Mouse (Mus musculus) right cerebral cortex, adult 2 months (tissue): ENCODE results near the gene Sh3bp5.

Experiments
- DNase-seq, 2 experiments: peaks; one replicate each; pipeline ENCODE4 v3.0.0; 2021 to 2022; ENCODE audit warnings: low spot score in 2 of 2

Gene Sh3bp5

DNA sequence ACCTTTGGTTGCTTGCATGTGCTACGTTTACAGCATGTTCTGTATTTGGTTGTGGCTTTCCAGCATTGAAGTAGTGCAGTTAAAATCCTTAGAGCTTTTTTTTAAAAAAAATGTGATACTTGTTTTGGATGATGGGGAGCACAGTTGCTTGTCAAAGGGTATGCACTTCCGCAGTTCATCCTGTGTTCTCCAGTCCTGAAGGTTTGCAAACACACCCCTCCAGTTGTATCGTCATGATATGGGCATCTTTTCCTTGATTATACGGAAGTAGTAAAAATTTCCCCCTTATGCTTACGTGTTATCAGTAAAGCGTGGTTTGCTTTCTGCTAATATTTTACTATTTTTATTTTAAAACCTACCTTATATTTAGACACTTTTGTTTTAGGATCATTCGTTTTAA lies 98.5 kb downstream of the Sh3bp5 start:
- DNase-seq = no peak

DNA sequence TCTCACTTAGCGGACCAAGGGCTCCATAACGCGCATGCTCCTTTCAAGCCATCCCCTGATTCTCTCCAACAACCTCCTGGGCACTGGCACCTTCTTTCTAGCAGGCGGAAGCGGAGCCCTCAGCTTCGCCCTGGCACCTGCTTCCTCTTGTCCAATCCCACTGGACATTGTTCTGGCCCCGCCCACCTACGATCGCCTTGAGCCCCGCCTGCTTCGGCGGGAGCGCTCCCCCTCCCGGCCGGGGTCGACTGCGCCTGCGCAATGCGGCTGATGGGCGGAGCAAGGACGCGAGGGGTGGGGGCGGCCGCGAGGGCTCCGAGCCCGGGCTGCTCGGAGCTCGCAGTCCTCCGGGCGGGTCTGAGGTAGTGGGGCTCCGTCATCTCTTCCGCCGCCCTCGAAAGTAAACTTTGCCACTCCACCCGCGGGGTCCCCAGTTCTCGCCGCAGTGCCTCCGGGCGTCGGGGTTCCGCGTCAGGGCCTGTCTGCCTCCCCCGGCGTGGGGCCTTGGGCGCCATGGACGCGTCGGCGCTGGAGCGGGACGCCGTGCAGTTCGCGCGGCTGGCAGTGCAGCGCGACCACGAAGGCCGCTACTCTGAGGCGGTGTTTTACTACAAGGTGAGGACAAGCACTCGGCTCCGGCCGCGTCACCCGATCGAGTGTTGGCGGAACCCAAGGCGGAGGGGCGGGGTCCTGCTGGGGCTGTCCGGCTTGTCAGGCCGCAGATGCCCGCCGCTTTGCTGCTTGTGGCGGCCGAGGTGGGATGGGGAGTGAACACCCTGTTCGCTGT lies 99.3 kb downstream of the Sh3bp5 start, which contains the start of gene Capn7:
Gene Capn7 (plus strand): TSS at position 270 of the 787 bp plus-strand sequence.
- peak; percentile 95 to 97 for DNase-seq

DNA sequence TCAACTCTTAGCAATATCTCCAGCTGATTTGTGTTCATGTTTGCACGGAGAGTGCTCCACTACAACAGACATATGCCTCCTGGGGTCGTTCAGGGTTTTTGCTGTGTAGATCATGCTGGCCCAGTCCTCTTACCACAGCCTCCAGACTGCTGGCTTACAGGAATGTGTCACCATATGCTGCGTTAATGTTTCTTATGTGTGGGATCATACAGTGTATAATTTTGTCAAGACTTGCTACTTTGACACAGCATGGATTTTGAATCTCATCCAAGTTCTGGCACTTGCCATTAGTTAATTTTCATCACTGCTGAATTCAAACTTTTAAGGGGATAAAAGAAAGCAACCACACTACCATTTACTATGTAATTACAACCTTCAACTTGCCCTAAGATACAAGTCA lies 100.1 kb downstream of the Sh3bp5 start:
- DNase-seq = no peak

DNA sequence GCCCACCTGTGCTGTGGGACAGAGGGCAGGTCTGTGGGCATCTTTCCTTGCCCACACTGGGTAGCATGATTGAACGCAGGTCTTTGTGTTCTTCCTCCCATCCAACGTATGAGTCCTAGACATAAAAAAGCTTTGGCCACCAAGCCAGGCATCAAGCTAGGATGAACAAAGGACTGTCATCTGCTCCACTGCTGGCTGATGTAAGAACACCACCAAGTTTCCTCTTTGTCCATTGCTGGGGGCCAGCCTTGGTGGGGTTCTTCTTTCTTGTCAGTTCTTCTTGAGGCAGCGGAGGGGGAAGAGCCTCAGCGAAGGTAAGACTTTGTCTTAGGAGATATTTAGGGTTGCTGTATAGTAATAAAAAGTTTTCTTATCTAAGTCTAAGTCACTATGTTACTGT lies 104.9 kb downstream of the Sh3bp5 start:
- DNase-seq = no peak

DNA sequence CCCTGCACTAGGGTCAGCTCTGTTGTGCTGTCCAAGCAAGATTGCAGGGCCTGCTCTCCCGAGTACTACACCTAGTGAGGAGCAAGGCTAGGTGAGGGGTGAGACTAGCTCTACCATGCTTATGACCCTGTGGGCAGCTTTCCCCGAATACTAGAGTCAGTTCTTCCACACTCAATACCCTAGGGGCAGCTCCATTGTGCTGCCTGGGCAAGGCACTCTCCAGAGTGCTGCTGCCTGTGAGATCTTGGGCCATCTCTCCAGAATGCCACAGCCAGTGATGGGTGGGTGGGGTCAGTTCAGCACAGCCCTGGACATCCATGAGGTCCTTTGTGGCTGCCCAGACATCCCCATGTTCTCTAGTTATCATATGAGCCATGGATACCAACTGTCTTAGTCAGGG lies 106.1 kb downstream of the Sh3bp5 start:
- DNase-seq = no peak

DNA sequence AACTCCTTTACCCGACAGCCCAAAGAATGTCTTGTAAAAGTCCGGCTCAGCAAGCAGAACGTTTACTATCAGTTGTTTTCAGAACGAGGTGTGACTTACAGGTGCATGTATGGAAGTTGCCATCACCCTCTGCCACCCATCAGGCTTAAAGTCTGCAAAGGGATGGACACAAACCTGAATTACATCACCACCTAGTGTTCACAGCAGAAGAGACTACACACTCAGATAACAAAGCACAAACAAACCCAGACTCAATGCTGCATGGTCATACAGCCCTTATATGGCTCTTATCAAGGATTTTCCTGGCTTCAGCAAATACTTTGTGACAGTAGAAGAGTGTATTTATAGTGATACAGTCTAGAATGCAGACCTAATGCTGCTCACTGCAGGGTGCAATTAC lies 108.2 kb downstream of the Sh3bp5 start:
- DNase-seq = no peak

DNA sequence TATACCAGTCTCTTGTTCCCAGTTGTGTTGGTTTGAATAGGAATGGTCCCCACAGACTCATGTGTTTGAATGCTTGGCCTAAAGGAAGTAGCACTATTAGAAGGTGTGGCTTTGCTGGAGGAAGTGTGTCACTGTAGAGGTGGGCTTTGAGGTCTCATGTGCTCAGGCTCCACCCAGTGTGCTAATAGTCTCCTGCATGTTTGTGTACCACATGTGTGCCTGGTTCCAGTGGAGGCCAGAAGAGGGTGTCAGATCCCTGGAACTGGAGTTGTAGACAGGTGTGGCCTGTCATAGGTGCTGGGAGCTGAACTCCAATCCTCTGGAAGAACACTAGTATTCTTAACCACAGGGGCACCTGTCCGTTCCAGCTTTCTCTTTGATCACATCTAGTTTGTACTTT lies 108.7 kb downstream of the Sh3bp5 start:
- no peak for DNase-seq

DNA sequence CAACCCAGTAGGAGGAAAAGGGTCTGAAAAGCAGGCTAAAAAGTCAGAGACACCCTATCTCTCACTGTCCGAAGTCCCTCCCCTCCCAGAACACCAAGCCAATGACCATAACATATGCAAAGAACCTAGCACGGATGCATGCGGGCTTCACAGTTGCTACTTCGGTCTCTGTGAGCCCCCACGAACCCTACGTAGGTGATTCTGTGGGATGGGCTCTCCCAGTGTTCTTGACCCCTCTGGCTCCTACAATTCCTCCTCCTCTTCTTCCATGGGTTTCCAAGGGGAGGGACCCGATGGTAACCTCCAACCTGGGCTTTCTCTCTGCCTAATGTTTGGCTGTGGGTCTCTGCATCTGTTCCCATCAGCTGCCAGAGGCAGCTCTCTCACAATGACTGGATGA lies 109.1 kb downstream of the Sh3bp5 start:
- DNase-seq = no peak

DNA sequence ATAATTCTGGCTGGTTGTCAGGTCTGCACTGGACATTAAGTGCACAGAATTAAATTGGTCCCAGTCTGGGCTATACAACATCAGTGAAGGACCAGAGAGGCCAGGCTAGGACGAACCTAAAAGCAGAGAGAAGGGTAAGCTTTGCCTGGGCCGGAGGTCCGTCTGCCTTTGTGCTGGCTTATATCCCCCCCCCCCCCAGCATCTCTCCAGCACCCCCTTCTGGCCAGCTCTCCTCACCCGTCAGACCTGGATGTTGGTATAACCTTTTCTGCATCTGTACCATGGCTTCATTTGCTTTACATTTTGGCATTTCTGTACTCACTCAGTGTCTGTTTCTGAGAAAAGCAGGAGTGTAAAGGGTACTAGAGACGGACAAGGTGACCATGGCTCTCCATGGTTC lies 110.3 kb downstream of the Sh3bp5 start:
- DNase-seq = no peak

DNA sequence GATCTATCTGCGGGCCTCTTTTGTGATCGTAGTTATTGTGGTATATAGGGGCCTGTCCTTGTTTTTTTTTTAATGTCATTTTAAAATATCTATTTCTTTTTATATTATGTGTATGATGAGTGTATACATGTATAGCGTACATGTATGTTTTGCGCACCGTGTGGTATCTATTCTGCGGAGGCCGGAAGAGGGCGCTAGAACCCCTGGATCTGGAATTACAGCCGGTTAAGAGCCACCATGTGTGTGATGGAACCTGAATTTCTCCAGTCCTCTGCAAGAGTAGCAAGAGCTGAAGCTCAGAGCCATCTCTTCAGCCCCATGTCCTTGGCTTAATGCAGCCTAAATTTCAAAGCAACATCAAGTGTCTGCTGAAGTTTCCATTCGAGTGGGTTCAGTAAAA lies 111.0 kb downstream of the Sh3bp5 start:
- no peak for DNase-seq

DNA sequence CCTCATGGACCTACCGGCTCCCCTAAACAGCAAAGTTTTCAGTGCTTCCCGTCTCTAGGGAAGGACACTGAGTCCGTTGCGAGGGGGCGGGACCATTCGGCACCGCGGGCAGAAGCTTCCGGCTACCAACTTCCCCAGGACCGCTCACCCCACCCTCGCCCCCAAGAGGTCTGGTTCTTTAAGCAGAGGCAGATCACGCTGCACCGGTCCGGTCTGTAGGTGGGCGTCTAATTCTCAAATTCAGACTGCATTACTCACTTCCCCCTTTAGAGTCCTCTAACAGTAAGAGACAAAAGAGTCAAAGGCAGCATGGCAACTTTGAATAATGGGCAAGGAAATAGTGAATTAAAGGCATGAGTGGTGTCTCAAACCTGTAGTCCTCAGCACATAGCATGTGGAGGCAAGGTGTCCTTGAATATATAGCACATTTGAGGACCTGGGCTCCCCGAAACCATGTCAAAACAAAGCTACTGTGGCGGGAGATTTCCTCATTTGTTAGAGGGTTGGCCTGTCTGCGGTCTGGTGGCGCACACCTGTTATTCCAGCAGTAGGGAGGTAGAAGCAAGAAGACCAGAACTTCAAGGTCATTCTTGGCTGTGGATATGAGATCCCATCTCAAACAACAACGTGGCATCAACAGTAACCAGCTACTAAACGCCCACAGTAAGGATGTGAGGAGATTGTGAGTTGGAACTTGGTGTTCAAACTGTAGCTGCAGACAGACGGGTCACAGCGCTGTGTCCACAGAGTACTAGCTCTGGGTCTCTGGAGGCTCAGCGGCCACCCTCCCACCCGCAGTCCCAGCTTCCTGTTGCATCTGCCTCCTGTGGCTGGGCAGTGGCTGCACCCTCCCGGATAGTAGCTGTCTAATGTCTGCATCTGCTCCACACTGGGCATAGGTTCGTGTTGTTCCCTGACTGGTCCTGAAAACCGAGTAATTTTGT lies 111.8 kb downstream of the Sh3bp5 start, which contains the start of gene Dnah1:
Gene Dnah1 (minus strand): TSS at position 48 of the 944 bp plus-strand sequence.
- DNase-seq = peak in 1 of 2 experiments; percentile 20

DNA sequence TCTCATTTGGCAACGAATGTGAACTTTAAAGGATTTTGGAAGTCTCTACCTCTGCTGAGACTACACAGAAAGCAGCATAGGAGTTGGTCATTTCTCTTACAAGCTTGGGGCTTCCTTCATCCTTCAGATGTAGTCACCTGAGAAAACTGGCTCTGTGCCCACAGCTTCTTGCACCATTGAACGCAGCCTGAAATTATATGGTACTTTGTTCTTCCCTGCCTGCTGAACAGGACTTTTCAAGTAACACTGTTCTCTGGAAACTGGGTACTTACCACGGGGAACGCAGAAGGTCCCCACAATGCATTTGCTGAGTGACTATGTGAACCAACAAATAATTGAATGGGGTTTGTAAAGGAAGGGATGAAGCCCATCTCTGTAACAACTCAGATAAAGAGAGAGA lies 112.7 kb downstream of the Sh3bp5 start:
- no peak for DNase-seq

DNA sequence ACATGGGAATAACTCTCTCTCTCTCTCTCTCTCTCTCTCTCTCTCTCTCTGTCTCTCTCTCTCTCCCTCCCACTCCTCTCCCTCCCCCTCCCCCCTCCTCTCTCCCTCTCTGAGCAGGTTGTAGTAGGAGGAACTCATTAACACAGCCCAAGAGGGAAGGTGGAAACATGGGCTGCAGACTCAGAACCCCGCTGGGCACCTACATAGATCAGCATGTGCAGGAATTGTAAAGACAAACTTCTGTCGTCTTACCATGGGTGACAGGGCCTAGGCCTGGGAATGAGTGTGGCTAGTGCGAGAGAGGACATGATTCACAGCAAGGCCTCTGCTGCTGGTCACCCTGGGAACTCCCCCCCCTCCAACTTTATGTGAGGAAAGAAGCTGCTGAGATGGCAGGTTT lies 113.7 kb downstream of the Sh3bp5 start:
- DNase-seq = no peak

DNA sequence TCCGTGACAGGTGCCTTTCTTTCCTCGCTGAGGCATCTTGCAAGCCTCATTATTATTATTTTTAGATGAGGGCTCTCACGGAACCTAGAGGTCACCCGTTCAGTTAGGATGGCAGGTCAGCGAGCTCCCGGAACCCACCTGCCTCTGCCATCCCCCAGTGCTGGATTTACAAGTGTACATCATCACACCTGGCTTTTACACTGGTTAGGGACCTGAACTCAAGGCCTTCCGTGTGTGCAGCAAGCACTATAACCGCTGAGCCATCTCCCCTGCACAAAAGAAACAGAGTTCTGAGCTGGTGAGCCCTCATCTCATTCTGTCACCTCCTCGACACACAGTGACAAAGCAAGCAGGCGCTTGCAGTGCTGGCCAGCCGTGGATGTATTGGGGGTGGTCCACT lies 114.7 kb downstream of the Sh3bp5 start:
- DNase-seq = no peak

DNA sequence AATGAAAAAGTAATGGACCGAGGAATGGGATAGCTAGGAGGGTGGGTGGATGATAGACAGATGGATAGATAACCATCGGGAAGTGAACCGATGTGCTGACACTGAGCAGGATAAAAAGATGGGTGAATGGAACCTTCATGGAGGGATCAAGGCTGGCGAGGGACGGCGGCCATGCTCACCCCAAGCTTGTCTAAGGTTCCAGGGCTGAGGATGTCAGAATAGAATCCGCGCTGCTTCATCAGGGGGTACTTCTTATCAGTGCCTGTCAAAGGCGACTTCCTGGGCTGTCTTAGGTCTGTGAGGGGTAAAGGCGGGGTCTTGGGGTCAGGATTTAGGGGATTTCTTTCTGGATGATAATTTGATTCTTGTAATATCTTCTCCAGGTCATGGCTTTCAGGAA lies 116.3 kb downstream of the Sh3bp5 start:
- DNase-seq = no peak

DNA sequence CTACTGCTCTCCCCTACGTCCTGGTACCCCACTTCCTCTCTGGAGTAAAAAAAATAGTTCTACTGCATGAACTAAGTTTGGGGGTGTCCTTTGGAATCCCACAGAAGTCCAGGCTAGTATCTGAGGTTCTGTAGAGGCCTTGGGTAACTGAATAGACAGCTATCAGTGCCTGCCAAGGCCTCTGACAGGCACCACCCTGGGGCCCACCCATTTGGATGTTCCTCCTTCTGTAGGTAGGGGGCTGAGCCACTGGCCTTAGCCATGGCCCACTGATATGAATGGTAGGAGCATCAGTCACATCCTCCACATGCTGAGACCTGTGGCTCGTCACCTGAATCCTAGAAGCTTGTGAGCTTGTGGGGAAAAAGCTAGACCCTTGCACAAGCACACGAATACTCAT lies 118.1 kb downstream of the Sh3bp5 start:
- DNase-seq = no peak

DNA sequence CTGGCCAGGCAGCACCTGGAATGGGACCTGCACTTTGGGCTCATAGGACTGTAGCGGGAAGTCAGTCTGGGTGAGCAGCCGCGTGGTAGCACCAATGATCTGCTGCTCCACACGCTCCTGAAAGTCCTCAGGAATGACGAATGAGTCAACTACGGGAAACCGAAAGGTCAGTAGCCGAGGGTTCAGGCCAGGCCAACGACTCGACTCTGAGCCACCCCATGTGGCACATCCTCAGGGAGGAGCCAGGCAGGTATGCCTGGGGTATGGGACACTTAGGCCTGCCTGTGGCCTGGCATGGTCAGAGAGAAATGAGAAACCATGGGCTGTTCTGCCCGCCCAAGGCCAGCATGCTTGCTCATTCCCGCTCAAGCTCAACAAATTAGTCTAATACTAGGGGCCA lies 119.3 kb downstream of the Sh3bp5 start:
- DNase-seq = no peak

DNA sequence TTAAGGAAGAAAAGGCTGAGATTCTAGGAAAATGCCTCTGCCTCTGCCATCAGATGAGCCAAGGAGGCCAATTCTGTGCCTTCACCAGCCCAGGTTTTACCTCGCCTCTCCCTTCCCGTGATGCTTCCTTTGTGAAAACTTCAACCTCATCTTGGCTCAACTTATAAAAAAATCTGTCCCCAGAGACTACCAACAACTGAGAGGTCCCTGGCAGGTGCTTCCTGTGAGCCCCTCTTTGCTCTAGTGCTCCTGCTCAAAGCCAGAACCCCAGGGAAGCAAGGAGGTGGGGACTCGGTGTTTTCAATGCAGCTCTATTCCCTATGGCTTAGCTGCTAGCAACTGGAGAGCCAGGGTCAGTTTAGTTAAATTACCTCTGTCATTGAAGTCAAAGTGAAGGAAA lies 122.7 kb downstream of the Sh3bp5 start:
- no peak for DNase-seq
